Mouse (Mus musculus) embryonic facial prominence, embryonic 11.5 days (tissue): ENCODE measurements around the gene Cdkal1. TPM values are rescaled to one million over a fixed set of nuclear protein-coding genes. Genes with fewer than 3 reads are reported as not detected.

Source experiments
- ATAC-seq: fragments of 200-750 bp; cut with Nextera tagmentation; replicated peaks from 2 replicates; pipeline ENCODE4 v1.8.0; 2017; ENCODE audit warnings: low read depth; ENCODE audit not compliant: insufficient number of reproducible peaks, low FRiP score, low TSS enrichment
- DNase-seq: peaks from one replicate; pipeline ENCODE4 v3.0.0-alpha.2; 2015; ENCODE audit warnings: low spot score
- H3K27ac ChIP-seq: fragments of 300-500 bp; sonication (generic); replicated peaks from 2 replicates; pipeline ENCODE4 v1.5.1; 2014; ENCODE audit warnings: mild to moderate bottlenecking, low read depth, low read length, control low read depth
- H3K27me3 ChIP-seq: fragments of 300-500 bp; sonication (generic); 2 replicates; pipeline ENCODE4 v1.6.1; 2014; ENCODE audit warnings: mild to moderate bottlenecking, low read length, moderate library complexity, mixed read lengths; ENCODE audit not compliant: control insufficient read depth, insufficient read depth
- H3K36me3 ChIP-seq: fragments of 300-500 bp; sonication (generic); replicated peaks from 2 replicates; pipeline ENCODE4 v1.6.1; 2014; ENCODE audit warnings: low read depth, mild to moderate bottlenecking, low read length, moderate library complexity, mixed read lengths; ENCODE audit not compliant: control insufficient read depth, insufficient read depth
- H3K4me1 ChIP-seq: fragments of 300-500 bp; sonication (generic); 2 replicates; pipeline ENCODE4 v1.6.1; 2014; ENCODE audit warnings: low read length, mixed read lengths; ENCODE audit not compliant: control insufficient read depth, insufficient read depth
- H3K4me2 ChIP-seq: fragments of 300-500 bp; sonication (generic); 2 replicates; pipeline ENCODE4 v1.6.1; 2014; ENCODE audit warnings: low read depth, mild to moderate bottlenecking, control low read depth, low read length, moderate library complexity
- H3K4me3 ChIP-seq: fragments of 300-500 bp; sonication (generic); 2 replicates; pipeline ENCODE4 v1.5.1; 2014; ENCODE audit warnings: low read depth, low read length, control low read depth
- H3K9ac ChIP-seq: fragments of 300-500 bp; sonication (generic); replicated peaks from 2 replicates; pipeline ENCODE4 v1.6.1; 2014; ENCODE audit warnings: mild to moderate bottlenecking, control low read depth, low read length
- H3K9me3 ChIP-seq: fragments of 300-500 bp; sonication (generic); replicated peaks from 2 replicates; pipeline ENCODE4 v1.6.1; 2016; ENCODE audit warnings: mild to moderate bottlenecking, low read length, inconsistent platforms, mixed read lengths; ENCODE audit not compliant: control insufficient read depth
- WGBS: fragments of 180-500 bp; shearing (Covaris S2); extraction: QIAGEN DNeasy Blood & Tissue Kit; methylation state at CpG from one replicate; pipeline ENCODE4 v1.1.7; 2014; 5-methylcytosine and 5-hydroxymethylcytosine counted together
- polyA plus RNA-seq: library from polyadenylated mRNA; unstranded; fragments of >200 nt; fragmentation: Nextera tagmentation; extraction: Ambion mirVana; gene quantifications from 2 replicates; pipeline ENCODE4 v1.2.1, GENCODE M21; 2014

Cdkal1 gene
- polyA plus RNA-seq, 1 experiment from 2014 or later: 39.6 TPM

DNA sequence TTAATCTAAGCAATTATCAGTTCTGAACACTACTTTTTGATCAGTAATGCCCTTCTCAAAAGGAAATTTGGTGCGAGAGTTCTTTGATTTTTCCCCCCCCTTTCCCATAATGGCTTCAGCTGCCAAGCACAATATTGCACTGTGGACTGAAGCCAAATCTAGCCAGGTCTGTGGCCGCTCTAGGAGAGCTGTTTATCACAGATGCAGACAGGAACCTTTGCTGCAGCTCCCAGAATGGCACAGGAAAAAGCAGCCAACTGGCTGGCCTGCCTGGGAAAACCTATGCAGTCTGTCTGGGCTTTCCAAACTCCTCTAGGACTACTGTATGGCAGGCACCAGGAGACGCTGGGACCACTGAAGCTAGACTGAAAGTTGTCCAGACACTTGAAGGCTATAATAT lies 483.6 kb downstream of the Cdkal1 start:
- ATAC-seq (no peak), DNase-seq (no peak)
- 47% methylated on average over 3 of the region's 3 CpGs for WGBS
- Histone ChIP-seq H3K27ac (no peak overlapping the region), H3K4me1 (no peaks in the 10 kb centered on the region), H3K36me3 (no peaks in the 10 kb centered on the region), H3K9me3 (no peaks in the 10 kb centered on the region), H3K9ac (no peak overlapping the region), H3K27me3 (no peaks in the 10 kb centered on the region), H3K4me3 (no peak overlapping the region), H3K4me2 (no peak overlapping the region)

DNA sequence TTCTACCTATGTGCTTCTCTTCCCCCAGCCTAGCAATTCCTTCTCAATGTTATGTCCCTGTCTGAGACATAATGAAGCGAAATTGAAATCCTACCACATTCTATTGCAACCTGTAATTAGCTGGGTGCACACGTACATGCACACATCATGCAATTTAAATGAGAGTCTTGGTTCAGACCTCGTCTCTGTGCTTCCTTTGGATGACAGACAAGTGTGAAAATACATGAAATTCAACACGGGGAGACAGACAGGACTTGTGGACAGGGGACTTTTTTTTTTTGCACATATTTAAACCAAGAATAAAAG lies 484.1 kb downstream of the Cdkal1 start:
- H3K36me3 ChIP-seq: no peaks in the 10 kb centered on the region
- 21% methylated on average over 4 of the region's 4 CpGs for WGBS
- DNase-seq (no peak), ATAC-seq (no peak)
- H3K9ac ChIP-seq: no peak overlapping the region
- H3K27ac ChIP-seq: no peak overlapping the region
- H3K9me3 ChIP-seq: no peaks in the 10 kb centered on the region
- H3K27me3 ChIP-seq: no peaks in the 10 kb centered on the region
- no peak overlapping the region for H3K4me3 ChIP-seq
- no peak overlapping the region for H3K4me2 ChIP-seq
- no peaks in the 10 kb centered on the region for H3K4me1 ChIP-seq

DNA sequence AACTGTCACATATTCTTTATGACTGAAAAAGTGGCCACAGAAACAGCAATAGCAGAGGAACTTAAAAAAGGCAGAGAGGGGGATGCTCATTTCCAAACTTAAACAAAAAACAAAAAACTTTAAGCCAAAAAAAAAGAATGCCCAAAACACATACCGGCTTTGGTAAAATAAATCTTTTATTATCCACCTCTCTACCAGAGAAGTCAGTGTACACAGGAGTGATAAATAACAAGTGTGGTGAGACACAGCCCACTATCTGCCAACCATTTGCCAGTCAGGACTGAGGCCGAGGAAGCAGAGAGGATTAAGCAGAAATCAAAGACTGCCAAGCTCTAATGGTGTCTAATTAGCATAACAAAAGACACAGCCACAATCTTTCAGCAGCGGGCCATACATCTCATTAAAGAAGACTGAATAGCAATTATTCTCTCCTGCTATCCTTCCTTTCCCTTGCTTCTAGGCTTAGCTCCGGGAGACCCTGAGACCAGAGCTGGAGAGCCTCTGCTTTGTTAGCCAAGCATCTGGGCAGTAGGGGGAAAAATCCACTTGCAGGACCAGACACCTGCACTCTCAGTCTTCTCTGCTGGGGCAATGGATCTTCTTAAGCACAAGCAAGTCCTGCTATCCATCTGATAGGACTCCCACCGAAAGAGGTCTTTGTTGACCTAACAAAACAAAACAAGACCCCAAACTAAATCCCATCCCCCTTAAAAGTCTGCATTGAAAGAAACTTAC lies 484.6 kb downstream of the Cdkal1 start:
- ATAC-seq (peak; percentile 76), DNase-seq (no peak)
- Histone ChIP-seq H3K27me3 (no peaks in the 10 kb centered on the region), H3K4me1 (no peaks in the 10 kb centered on the region), H3K36me3 (no peaks in the 10 kb centered on the region), H3K27ac (no peak overlapping the region), H3K9ac (no peak overlapping the region), H3K4me3 (no peak overlapping the region), H3K4me2 (no peak overlapping the region), H3K9me3 (no peaks in the 10 kb centered on the region)
- 4% methylated on average over 5 of the region's 5 CpGs for WGBS

DNA sequence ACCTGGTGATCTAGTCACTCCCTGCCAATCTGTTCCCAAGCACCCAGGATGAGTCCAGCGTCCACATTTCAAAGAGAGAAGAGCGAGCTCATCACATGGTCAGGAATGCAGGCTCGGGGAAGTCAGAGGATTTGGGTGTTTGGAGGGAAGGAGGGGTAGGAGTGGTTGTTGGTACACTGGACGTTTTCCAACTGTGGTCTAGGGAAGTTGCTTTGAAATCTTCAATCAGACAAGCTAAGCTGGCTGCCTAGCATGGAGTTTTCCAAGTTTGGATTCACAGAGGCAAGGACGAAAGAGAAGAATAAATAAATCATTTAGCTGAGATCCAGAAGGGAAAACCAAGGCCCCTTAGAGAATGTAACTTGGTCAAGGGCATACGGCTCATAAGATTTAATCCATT lies 486.7 kb downstream of the Cdkal1 start:
- H3K9me3 ChIP-seq: no peaks in the 10 kb centered on the region
- H3K27ac ChIP-seq: no peak overlapping the region
- no peak overlapping the region for H3K4me2 ChIP-seq
- no peaks in the 10 kb centered on the region for H3K36me3 ChIP-seq
- no peak overlapping the region for H3K9ac ChIP-seq
- ATAC-seq (no peak), DNase-seq (no peak)
- no peaks in the 10 kb centered on the region for H3K27me3 ChIP-seq
- no peaks in the 10 kb centered on the region for H3K4me1 ChIP-seq
- WGBS: 55% methylated on average over 6 of the region's 6 CpGs
- H3K4me3 ChIP-seq: no peak overlapping the region

DNA sequence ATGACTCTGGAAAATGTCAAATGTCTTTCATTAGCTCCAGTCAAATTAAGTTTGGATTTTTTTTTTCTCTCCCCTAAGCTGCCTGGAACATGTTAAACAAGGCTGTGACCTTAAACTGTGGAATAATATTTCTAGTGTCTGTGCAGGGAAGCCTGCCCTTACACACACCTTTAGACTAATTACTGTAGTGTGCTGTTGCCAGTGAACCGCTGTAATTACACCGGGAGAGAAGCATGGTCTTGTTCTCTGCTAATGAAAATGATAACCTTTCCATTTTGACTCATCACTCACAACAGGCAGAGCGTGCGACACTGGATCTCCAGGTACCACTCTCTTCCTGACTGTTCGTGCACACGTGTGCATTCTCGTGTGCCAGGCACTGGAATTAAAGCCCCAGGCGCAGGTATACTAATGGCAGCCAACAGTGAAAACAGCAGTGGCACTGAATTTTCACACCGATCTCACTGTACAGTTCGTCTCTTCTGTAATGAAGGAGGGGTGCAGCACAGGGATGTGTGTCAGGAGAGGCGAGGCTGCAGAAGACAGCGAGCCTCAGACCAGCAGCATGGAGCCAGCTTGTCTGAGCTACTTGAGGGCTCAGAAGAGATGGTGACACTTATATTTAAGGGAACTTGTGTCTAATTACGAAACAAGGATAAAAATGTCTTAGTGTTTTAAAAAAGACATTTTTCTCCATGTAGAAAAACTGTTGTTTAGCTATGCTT lies 490.4 kb downstream of the Cdkal1 start:
- Histone ChIP-seq H3K4me2 (no peak overlapping the region), H3K27ac (no peak overlapping the region), H3K27me3 (no peaks in the 10 kb centered on the region), H3K36me3 (no peaks in the 10 kb centered on the region), H3K9ac (no peak overlapping the region), H3K4me1 (no peaks in the 10 kb centered on the region), H3K9me3 (no peaks in the 10 kb centered on the region), H3K4me3 (no peak overlapping the region)
- no peak for ATAC-seq
- 68% methylated on average over 13 of the region's 13 CpGs for WGBS
- DNase-seq: no peak

DNA sequence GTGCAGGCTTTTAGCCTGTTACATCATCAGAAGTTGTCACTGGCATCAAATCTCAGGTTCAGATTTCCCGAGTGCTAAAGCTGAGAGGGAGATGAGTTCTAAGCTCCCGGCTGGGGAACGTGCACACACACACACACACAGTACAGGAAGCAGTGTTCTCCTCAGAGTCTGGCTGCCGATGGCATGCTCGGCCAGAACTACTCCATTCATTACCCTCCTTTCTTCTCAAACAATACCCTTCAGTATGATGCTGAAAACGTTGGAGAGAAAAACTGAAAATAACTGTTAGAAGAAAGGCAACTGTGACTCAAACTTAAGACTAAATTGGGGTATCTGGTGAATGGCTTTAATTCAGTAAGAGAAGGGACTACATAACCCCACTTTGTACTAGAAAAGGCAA lies 491.5 kb downstream of the Cdkal1 start:
- Histone ChIP-seq H3K4me3 (no peak overlapping the region), H3K36me3 (no peaks in the 10 kb centered on the region), H3K4me2 (no peak overlapping the region), H3K9ac (no peak overlapping the region), H3K27me3 (no peaks in the 10 kb centered on the region), H3K9me3 (no peaks in the 10 kb centered on the region), H3K4me1 (no peaks in the 10 kb centered on the region), H3K27ac (no peak overlapping the region)
- 24% methylated on average over 6 of the region's 6 CpGs for WGBS
- DNase-seq (no peak), ATAC-seq (no peak)

DNA sequence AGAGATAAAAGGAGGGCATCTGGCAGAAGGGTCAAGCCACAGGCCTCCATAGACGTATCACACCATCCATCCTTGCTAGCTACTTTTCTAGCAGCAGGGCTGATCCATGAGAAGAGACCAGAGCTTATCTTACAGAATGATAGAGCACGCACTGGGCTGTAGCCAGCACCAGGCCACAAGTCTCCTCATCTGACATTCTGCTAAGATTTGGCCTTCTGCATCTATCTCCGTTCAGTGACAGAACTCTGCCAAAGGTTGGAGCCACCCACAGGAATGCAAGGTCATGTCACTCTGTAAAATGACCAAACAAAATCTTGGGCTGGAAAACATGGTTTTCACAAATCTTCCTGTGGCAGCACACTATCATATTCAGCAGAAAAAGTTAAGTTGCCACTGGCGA lies 493.6 kb downstream of the Cdkal1 start:
- ATAC-seq (no peak), DNase-seq (no peak)
- H3K4me2 ChIP-seq: no peak overlapping the region
- H3K9me3 ChIP-seq: no peaks in the 10 kb centered on the region
- no peaks in the 10 kb centered on the region for H3K27me3 ChIP-seq
- no peak overlapping the region for H3K9ac ChIP-seq
- H3K4me3 ChIP-seq: no peak overlapping the region
- no peaks in the 10 kb centered on the region for H3K4me1 ChIP-seq
- H3K36me3 ChIP-seq: no peaks in the 10 kb centered on the region
- no peak overlapping the region for H3K27ac ChIP-seq
- WGBS: 82% methylated on average over 4 of the region's 4 CpGs

DNA sequence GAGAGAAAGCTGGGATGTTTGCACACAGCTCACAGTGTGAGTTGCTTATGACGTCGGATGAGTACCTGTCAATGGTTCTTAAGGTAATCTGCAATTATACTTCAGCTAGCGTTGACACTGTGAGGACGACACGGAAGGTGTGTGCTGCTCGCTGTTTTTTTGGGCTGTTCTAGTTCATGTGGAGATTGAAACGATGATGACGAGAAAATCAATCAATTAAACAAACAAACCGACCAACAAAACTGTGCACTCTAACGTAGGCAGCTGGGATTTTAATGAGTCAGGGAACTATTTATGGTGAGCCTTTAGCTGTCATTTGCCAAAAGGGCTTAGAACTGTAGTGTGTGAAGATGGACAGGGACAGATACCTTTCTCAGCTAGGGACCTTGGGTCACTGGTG lies 494.6 kb downstream of the Cdkal1 start:
- no peak for ATAC-seq
- 75% methylated on average over 10 of the region's 10 CpGs for WGBS
- no peak overlapping the region for H3K4me2 ChIP-seq
- no peak overlapping the region for H3K4me3 ChIP-seq
- H3K4me1 ChIP-seq: peaks cover 4% of the 10 kb centered on the region; the same call in 1 of the 2 replicates
- H3K36me3 ChIP-seq: no peaks in the 10 kb centered on the region
- no peaks in the 10 kb centered on the region for H3K9me3 ChIP-seq
- no peak overlapping the region for H3K9ac ChIP-seq
- H3K27ac ChIP-seq: no peak overlapping the region
- DNase-seq: no peak
- H3K27me3 ChIP-seq: no peaks in the 10 kb centered on the region
